Mouse (Mus musculus): ENCODE measurements around the gene Alg1. TPM values are rescaled to one million over a fixed set of nuclear protein-coding genes. Genes with fewer than 3 reads are reported as not detected.
"Not testable (repeated sequence)": the region's sequence is repeated elsewhere in the genome, so short reads cannot be mapped to it uniquely, and the experiment has no call there.

Gene Alg1
- polyA plus RNA-seq, 1 experiment from 2014 or later = 35.9 TPM

DNA sequence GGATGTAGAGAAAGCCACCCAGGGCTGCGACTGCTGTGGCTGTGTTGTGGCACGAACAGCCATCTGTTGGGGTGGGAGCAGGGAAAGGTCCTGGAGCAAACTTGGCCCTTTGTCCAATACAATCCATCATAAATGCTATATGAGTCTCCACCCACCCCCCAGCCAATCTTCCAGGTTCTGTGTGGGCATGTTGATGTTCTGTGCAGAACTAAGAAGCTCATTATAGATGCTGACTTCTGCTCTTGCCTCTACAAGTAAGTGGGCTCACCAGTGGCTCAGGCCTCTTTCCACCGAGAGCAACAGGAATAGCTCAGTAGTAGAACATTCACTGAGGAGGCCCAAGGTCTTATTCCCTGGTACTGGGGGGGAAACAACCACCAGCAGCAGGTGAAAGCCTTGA is 21.3 kb upstream of the Alg1 start:
- DNase-seq (ENCODE audit: low spot score) = no peak
- no peak overlapping the region for H3K27ac ChIP-seq (ENCODE audit: low read length)
- no peaks in the 10 kb centered on the region for H3K27me3 ChIP-seq (replicated peaks; ENCODE audit: insufficient read depth, low read length)
- 76% methylated on average over 3 of the region's 3 CpGs for WGBS
- no peak for ATAC-seq
- H3K9ac ChIP-seq (replicated peaks; ENCODE audit: low read depth) = no peak overlapping the region
- H3K4me2 ChIP-seq (replicated peaks; ENCODE audit: low read depth, low read length) = no peak overlapping the region
- TF ChIP-seq CTCF (IDR thresholded peaks at IDR 0.05) = no peak
- TF ChIP-seq EP300 (IDR thresholded peaks at IDR 0.05) = no peak
- H3K4me3 ChIP-seq (ENCODE audit: low read depth, low read length) = no peak overlapping the region
- H3K36me3 ChIP-seq (ENCODE audit: insufficient read depth, low read length) = no peaks in the 10 kb centered on the region
- no peaks in the 10 kb centered on the region for H3K9me3 ChIP-seq (ENCODE audit: low read length)
- no peaks in the 10 kb centered on the region; the same call in 1 of the 2 replicates for H3K4me1 ChIP-seq (ENCODE audit: insufficient read depth, low read depth, low read length)

DNA sequence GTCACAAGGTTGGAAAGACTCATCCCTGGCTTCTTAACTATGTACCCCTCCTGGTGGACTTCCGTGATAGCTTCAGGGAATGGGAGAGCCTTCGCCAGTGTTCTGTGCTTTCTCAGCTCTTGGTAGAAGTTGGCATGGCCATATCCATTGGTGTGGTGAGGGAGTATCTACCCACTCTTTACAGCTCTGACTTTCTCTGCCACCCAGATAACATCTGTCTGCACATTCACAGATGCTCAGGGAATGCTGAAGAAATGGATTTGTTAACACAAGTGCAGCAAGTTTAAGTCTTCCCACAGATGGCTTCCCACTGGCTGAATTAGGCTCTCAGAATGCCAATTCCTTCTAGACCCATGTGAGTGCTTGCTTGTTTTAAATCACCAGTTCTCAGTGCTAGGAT is 19.3 kb upstream of the Alg1 start:
- H3K36me3 ChIP-seq (ENCODE audit: insufficient read depth, low read length) = no peaks in the 10 kb centered on the region
- no peak for TF ChIP-seq CTCF (IDR thresholded peaks at IDR 0.05)
- no peak for TF ChIP-seq EP300 (IDR thresholded peaks at IDR 0.05)
- ATAC-seq = no peak
- H3K4me2 ChIP-seq (replicated peaks; ENCODE audit: low read depth, low read length) = no peak overlapping the region
- H3K27ac ChIP-seq (ENCODE audit: low read length) = no peak overlapping the region
- H3K4me3 ChIP-seq (ENCODE audit: low read depth, low read length) = no peak overlapping the region
- H3K4me1 ChIP-seq (ENCODE audit: insufficient read depth, low read depth, low read length) = no peaks in the 10 kb centered on the region; the same call in 1 of the 2 replicates
- H3K9me3 ChIP-seq (ENCODE audit: low read length) = no peaks in the 10 kb centered on the region
- WGBS = 92% methylated on average over 2 of the region's 2 CpGs
- no peaks in the 10 kb centered on the region for H3K27me3 ChIP-seq (replicated peaks; ENCODE audit: insufficient read depth, low read length)
- H3K9ac ChIP-seq (replicated peaks; ENCODE audit: low read depth) = no peak overlapping the region
- DNase-seq (ENCODE audit: low spot score) = no peak

- DNase-seq (ENCODE audit: low spot score) (no peak), ATAC-seq (no peak)
- Histone ChIP-seq H3K4me1 (ENCODE audit: insufficient read depth, low read depth, low read length) (no peaks in the 10 kb centered on the region; the same call in 1 of the 2 replicates), H3K9me3 (ENCODE audit: low read length) (no peaks in the 10 kb centered on the region), H3K9ac (replicated peaks; ENCODE audit: low read depth) (no peak overlapping the region), H3K36me3 (ENCODE audit: insufficient read depth, low read length) (no peaks in the 10 kb centered on the region), H3K27ac (ENCODE audit: low read length) (no peak overlapping the region), H3K4me3 (ENCODE audit: low read depth, low read length) (no peak overlapping the region), H3K4me2 (replicated peaks; ENCODE audit: low read depth, low read length) (no peak overlapping the region), H3K27me3 (replicated peaks; ENCODE audit: insufficient read depth, low read length) (no peaks in the 10 kb centered on the region)
- WGBS = 46% methylated on average over 6 of the region's 6 CpGs
- TF ChIP-seq EP300 (IDR thresholded peaks at IDR 0.05) = no peak
- no peak for TF ChIP-seq CTCF (IDR thresholded peaks at IDR 0.05)
Measured at GRCm38 (mm10) chr16:5216686-5217085, 16.7 kb upstream of the Alg1 start.

GRCm38 (mm10) chr16:5217341-5218133 is 15.9 kb upstream of the Alg1 start:
- no peak overlapping the region for H3K4me3 ChIP-seq (ENCODE audit: low read depth, low read length)

DNA sequence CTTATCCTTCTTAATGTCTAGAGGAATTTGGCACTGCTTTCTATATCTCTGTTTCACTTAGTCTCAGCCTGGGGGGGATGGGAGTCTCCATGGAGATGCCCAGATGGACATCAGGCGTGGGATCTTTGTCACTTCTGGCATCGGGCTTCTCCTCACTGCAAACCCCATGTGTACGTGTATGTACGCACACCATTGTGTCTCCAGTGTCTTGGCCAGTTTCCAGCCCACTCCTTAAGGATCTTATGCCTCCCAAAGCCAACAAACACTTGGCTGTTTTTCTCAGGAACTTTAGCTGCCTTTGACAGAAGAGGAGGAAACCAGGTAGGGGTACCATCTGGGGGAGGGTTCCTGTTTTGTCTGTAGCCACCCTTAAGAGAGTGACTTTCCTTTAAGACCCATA is 12.0 kb upstream of the Alg1 start:
- peak overlapping the region; percentile 66 for H3K27ac ChIP-seq (ENCODE audit: low read length)
- H3K4me2 ChIP-seq (replicated peaks; ENCODE audit: low read depth, low read length) = peak overlapping the region; percentile 45
- ATAC-seq (peak; percentile 61), DNase-seq (ENCODE audit: low spot score) (peak; percentile 62)
- H3K9me3 ChIP-seq (ENCODE audit: low read length) = no peaks in the 10 kb centered on the region
- no peaks in the 10 kb centered on the region for H3K36me3 ChIP-seq (ENCODE audit: insufficient read depth, low read length)
- 17% methylated on average over 4 of the region's 4 CpGs for WGBS
- H3K4me1 ChIP-seq (ENCODE audit: insufficient read depth, low read depth, low read length) = no peaks in the 10 kb centered on the region; the same call in 1 of the 2 replicates
- H3K9ac ChIP-seq (replicated peaks; ENCODE audit: low read depth) = no peak overlapping the region
- TF ChIP-seq EP300 (IDR thresholded peaks at IDR 0.05) (no peak), CTCF (IDR thresholded peaks at IDR 0.05) (no peak)
- peak overlapping the region; percentile 26 for H3K4me3 ChIP-seq (ENCODE audit: low read depth, low read length)
- no peaks in the 10 kb centered on the region for H3K27me3 ChIP-seq (replicated peaks; ENCODE audit: insufficient read depth, low read length)

More at GRCm38 (mm10) chr16:5217341-5218133, 15.9 kb upstream of the Alg1 start:
- no peaks in the 10 kb centered on the region; the same call in 1 of the 2 replicates for H3K4me1 ChIP-seq (ENCODE audit: insufficient read depth, low read depth, low read length)
- H3K36me3 ChIP-seq (ENCODE audit: insufficient read depth, low read length) = no peaks in the 10 kb centered on the region
- no peak for ATAC-seq
- H3K4me2 ChIP-seq (replicated peaks; ENCODE audit: low read depth, low read length) = no peak overlapping the region
- no peak for TF ChIP-seq EP300 (IDR thresholded peaks at IDR 0.05)
- TF ChIP-seq CTCF (IDR thresholded peaks at IDR 0.05) = no peak
- no peak overlapping the region for H3K27ac ChIP-seq (ENCODE audit: low read length)
- no peaks in the 10 kb centered on the region for H3K27me3 ChIP-seq (replicated peaks; ENCODE audit: insufficient read depth, low read length)
- DNase-seq (ENCODE audit: low spot score) = no peak
- no peaks in the 10 kb centered on the region for H3K9me3 ChIP-seq (ENCODE audit: low read length)
- H3K9ac ChIP-seq (replicated peaks; ENCODE audit: low read depth) = no peak overlapping the region
- 60% methylated on average over 5 of the region's 5 CpGs for WGBS

GRCm38 (mm10) chr16:5222140-5222539 is 11.3 kb upstream of the Alg1 start, which contains the start of gene AU021092:
Gene AU021092 (minus strand): TSS chr16:5222299.
- no peaks in the 10 kb centered on the region; the same call in 1 of the 2 replicates for H3K4me1 ChIP-seq (ENCODE audit: insufficient read depth, low read depth, low read length)
- peak within 1 kb of the TSS; percentile 26 for H3K4me3 ChIP-seq (ENCODE audit: low read depth, low read length)
- no peaks in the 10 kb centered on the region for H3K27me3 ChIP-seq (replicated peaks; ENCODE audit: insufficient read depth, low read length)
- peak within 1 kb of the TSS; percentile 45 for H3K4me2 ChIP-seq (replicated peaks; ENCODE audit: low read depth, low read length)
- peak within 1 kb of the TSS; percentile 66 for H3K27ac ChIP-seq (ENCODE audit: low read length)
- TF ChIP-seq EP300 (IDR thresholded peaks at IDR 0.05) (0 out of 2 replicates have a peak, but pooled peaks have one; percentile 26), CTCF (IDR thresholded peaks at IDR 0.05) (no peak)
- peak; percentile 93 for ATAC-seq
- H3K9me3 ChIP-seq (ENCODE audit: low read length) = no peaks in the 10 kb centered on the region
- DNase-seq (ENCODE audit: low spot score) = peak; percentile 80
- H3K36me3 ChIP-seq (ENCODE audit: insufficient read depth, low read length) = no peaks in the 10 kb centered on the region
- 35% methylated on average over 6 of the region's 6 CpGs for WGBS
- no peak within 1 kb of the TSS for H3K9ac ChIP-seq (replicated peaks; ENCODE audit: low read depth)

GRCm38 (mm10) chr16:5226534-5226933 is 6.9 kb upstream of the Alg1 start:
- not testable (repeated sequence) for H3K27ac ChIP-seq (ENCODE audit: low read length); DNase-seq (ENCODE audit: low spot score); H3K27me3 ChIP-seq (replicated peaks; ENCODE audit: insufficient read depth, low read length); H3K4me2 ChIP-seq (replicated peaks; ENCODE audit: low read depth, low read length); H3K4me1 ChIP-seq (ENCODE audit: insufficient read depth, low read depth, low read length); H3K36me3 ChIP-seq (ENCODE audit: insufficient read depth, low read length); ATAC-seq; H3K4me3 ChIP-seq (ENCODE audit: low read depth, low read length); H3K9ac ChIP-seq (replicated peaks; ENCODE audit: low read depth); H3K9me3 ChIP-seq (ENCODE audit: low read length)
- WGBS = 3% methylated on average over 1 of the region's 1 CpGs

- H3K9ac ChIP-seq (replicated peaks; ENCODE audit: low read depth); H3K27ac ChIP-seq (ENCODE audit: low read length); H3K4me1 ChIP-seq (ENCODE audit: insufficient read depth, low read depth, low read length); H3K4me3 ChIP-seq (ENCODE audit: low read depth, low read length); H3K4me2 ChIP-seq (replicated peaks; ENCODE audit: low read depth, low read length); DNase-seq (ENCODE audit: low spot score); H3K36me3 ChIP-seq (ENCODE audit: insufficient read depth, low read length); ATAC-seq; H3K9me3 ChIP-seq (ENCODE audit: low read length); H3K27me3 ChIP-seq (replicated peaks; ENCODE audit: insufficient read depth, low read length): not testable (repeated sequence)
- 68% methylated on average over 19 of the region's 19 CpGs for WGBS
Measured at GRCm38 (mm10) chr16:5227501-5227900, 5.9 kb upstream of the Alg1 start.

GRCm38 (mm10) chr16:5228103-5228502 is 5.3 kb upstream of the Alg1 start:
- not testable (repeated sequence) for H3K36me3 ChIP-seq (ENCODE audit: insufficient read depth, low read length); H3K4me3 ChIP-seq (ENCODE audit: low read depth, low read length); ATAC-seq; H3K27ac ChIP-seq (ENCODE audit: low read length); H3K9ac ChIP-seq (replicated peaks; ENCODE audit: low read depth); DNase-seq (ENCODE audit: low spot score); H3K4me2 ChIP-seq (replicated peaks; ENCODE audit: low read depth, low read length); H3K27me3 ChIP-seq (replicated peaks; ENCODE audit: insufficient read depth, low read length); H3K4me1 ChIP-seq (ENCODE audit: insufficient read depth, low read depth, low read length); H3K9me3 ChIP-seq (ENCODE audit: low read length)
- WGBS = 63% methylated on average over 3 of the region's 3 CpGs
